Mouse (Mus musculus) myocyte (in vitro differentiated cells): ENCODE results near the gene Naa80.

Experiments
- POLR2A ChIP-seq: IDR thresholded peaks from one replicate; pipeline ENCODE4 v1.6.1; 2011; ENCODE audit warnings: low read depth, mild to moderate bottlenecking, control low read depth, moderate library complexity; ENCODE audit not compliant: insufficient read length
- POLR2AphosphoS2 ChIP-seq: IDR thresholded peaks from one replicate; pipeline ENCODE4 v1.6.1; 2011; ENCODE audit warnings: low read depth, control low read depth; ENCODE audit not compliant: insufficient read length

GRCm38 (mm10) chr9:107618098-107618497 lies 39.4 kb downstream of the Naa80 start:
- TF ChIP-seq POLR2AphosphoS2, result no peak
- TF ChIP-seq POLR2A, result no peak
